Mouse (Mus musculus): Measurements from ENCODE around the gene Srgap2. TPM values are rescaled to one million over a fixed set of nuclear protein-coding genes. Genes with fewer than 3 reads are reported as not detected.

Srgap2 gene
- total and polyA plus RNA-seq, 2 experiments from 2014 or later, result 5.9 to 18.1 TPM

DNA sequence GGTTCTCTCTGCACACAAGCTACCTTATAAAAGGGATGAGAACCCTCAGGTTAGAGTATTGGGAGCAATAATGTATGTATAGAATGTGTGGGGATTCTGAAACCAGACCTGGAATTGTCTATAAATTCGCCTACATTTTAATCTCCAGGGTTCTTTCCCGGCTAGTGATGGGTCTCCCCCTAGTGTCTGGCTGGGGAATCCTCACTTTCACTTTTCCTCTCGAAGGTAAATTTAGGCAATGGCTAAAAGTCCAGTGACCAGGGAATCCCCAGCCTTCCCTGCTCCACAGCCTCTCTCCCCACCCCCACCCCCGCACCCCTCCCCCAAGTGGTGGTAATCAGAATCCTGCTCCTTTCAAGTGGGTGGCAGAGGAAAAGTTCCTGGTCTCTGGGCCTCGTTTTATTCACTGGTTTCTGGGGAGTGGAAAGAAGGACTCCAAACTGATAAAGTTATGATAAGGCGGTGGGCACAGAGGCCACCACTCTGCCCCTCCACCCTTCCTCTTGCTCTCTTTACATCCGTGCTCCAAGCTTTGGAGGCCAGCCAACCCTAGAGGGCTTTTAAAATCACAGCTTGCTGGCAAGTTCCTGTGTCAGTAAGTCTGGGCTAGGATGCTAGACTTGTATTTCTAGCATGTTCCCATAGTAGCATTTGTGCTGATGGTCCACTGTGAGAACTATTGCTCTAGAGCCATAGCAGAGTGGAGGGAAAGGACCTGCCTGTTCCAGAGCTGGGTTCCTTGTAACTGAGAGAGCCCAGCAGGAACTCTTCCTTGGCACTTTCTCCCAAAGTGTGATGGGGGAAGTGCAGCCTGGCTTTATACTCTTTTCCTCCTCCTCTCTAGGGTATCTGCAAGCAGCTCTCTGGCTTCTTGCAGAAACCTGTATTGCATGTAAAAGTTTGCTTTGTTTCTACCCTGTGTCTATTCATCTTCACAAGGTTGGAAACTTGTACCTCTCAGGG is 280.4 kb downstream of the Srgap2 start:
- Histone ChIP-seq H3K4me2 (ENCODE audit: low read depth, low read length) (peak overlapping the region; percentile 99), H3K9me3 (replicated peaks; ENCODE audit: control insufficient read depth, low read length) (no peaks in the 10 kb centered on the region), H3K27me3 (ENCODE audit: control insufficient read depth, insufficient read depth, low read length) (peaks cover 11% of the 10 kb centered on the region; the same call in 1 of the 2 replicates), H3K4me1 (ENCODE audit: control insufficient read depth, insufficient read depth) (peaks cover 6% of the 10 kb centered on the region; the same call in 1 of the 2 replicates), H3K9ac (replicated peaks; ENCODE audit: low read depth, low read length) (peak overlapping the region; percentile 32; the same call in 1 of the 2 replicates), H3K4me3 (ENCODE audit: low read depth, low read length) (peak overlapping the region; percentile 77), H3K27ac (ENCODE audit: low read depth) (no peak overlapping the region), H3K36me3 (replicated peaks; ENCODE audit: control insufficient read depth, insufficient read depth, low read length) (no peaks in the 10 kb centered on the region)
- DNase-seq (ENCODE audit: low spot score), result peak; percentile 72
- 1% methylated on average over 7 of the region's 7 CpGs for WGBS
- TF ChIP-seq CTCF (IDR thresholded peaks at IDR 0.05; ENCODE audit: low read depth), result peak; percentile 73
- peak; percentile 22; the same call in 1 of the 2 replicates for TF ChIP-seq EP300 (IDR thresholded peaks at IDR 0.05; ENCODE audit: low read depth)
- ATAC-seq (ENCODE audit: insufficient read depth, low read depth), result peak; percentile 47

- H3K9me3 ChIP-seq (replicated peaks; ENCODE audit: control insufficient read depth, low read length), result no peaks in the 10 kb centered on the region
- 8% methylated on average over 9 of the region's 9 CpGs for WGBS
- no peak for TF ChIP-seq EP300 (IDR thresholded peaks at IDR 0.05; ENCODE audit: low read depth)
- TF ChIP-seq CTCF (IDR thresholded peaks at IDR 0.05; ENCODE audit: low read depth), result peak; percentile 36
- peak; percentile 57 for ATAC-seq (ENCODE audit: insufficient read depth, low read depth)
- H3K27ac ChIP-seq (ENCODE audit: low read depth), result no peak overlapping the region
- H3K4me3 ChIP-seq (ENCODE audit: low read depth, low read length), result peak overlapping the region; percentile 77
- peaks cover 6% of the 10 kb centered on the region; the same call in 1 of the 2 replicates for H3K4me1 ChIP-seq (ENCODE audit: control insufficient read depth, insufficient read depth)
- peak overlapping the region; percentile 99 for H3K4me2 ChIP-seq (ENCODE audit: low read depth, low read length)
- no peaks in the 10 kb centered on the region for H3K36me3 ChIP-seq (replicated peaks; ENCODE audit: control insufficient read depth, insufficient read depth, low read length)
- peaks cover 11% of the 10 kb centered on the region; the same call in 1 of the 2 replicates for H3K27me3 ChIP-seq (ENCODE audit: control insufficient read depth, insufficient read depth, low read length)
- DNase-seq (ENCODE audit: low spot score), result no peak
- 0 out of 2 replicates have a peak overlapping the region, but pooled peaks have one; percentile 59 for H3K9ac ChIP-seq (replicated peaks; ENCODE audit: low read depth, low read length)
These were observed 281.2 kb downstream of the Srgap2 start for GRCm38 (mm10) chr1:131245926-131246325.

DNA sequence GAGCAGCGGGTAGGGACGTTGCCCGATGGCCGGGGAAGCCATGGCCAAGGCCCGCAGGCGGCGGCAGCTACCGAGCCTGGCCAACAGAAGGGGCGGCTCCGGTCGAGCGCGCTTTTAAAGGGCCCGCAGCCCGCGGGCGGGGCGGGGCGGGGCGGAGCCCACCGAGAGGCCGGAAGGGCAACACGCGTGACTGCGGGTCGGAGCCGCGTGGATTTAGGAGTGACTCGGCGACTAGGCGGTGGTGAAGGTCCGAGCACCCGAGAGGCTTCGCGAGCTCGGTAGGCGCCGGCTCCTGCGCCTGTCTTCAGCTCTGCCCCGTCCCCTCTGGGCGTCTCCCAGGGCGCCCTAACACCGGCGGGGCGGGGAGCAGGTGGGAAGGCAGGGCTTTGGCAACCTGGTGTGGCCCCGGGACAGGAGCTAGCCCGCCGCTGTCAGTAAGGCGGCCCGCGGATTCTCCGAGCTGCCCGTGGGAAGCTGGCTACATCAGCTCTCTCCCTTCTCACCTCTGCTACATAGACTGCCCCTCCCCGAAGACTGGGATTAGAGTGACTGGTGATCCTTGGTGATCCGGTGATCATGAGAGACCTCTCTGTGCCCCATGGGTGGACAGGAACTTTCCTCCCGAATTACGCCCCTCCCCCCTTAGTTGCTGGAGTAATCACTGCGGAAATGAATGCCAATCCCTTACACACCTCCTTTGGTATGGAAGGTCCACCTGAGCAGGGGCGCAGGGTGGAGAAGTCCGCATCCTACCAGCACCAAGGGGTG is 281.9 kb downstream of the Srgap2 start, which contains the start of gene Rassf5:
Gene Rassf5 (minus strand): TSS at position 170 of the 768 bp plus-strand sequence.
- under 1% methylated on average over 56 of the region's 60 CpGs for WGBS
- TF ChIP-seq EP300 (IDR thresholded peaks at IDR 0.05; ENCODE audit: low read depth) (no peak), CTCF (IDR thresholded peaks at IDR 0.05; ENCODE audit: low read depth) (no peak; the same call in 1 of the 2 replicates)
- 0 out of 2 replicates have a peak within 1 kb of the TSS, but pooled peaks have one; percentile 39 for H3K27ac ChIP-seq (ENCODE audit: low read depth)

GRCm38 (mm10) chr1:131244536-131245088 is 282.5 kb downstream of the Srgap2 start:
- Histone ChIP-seq H3K27ac (ENCODE audit: low read depth) (no peak overlapping the region), H3K9ac (replicated peaks; ENCODE audit: low read depth, low read length) (peak overlapping the region; percentile 59), H3K27me3 (ENCODE audit: control insufficient read depth, insufficient read depth, low read length) (peaks cover 11% of the 10 kb centered on the region; the same call in 1 of the 2 replicates), H3K4me3 (ENCODE audit: low read depth, low read length) (peak overlapping the region; percentile 77), H3K4me1 (ENCODE audit: control insufficient read depth, insufficient read depth) (peaks cover 10% of the 10 kb centered on the region), H3K36me3 (replicated peaks; ENCODE audit: control insufficient read depth, insufficient read depth, low read length) (no peaks in the 10 kb centered on the region), H3K9me3 (replicated peaks; ENCODE audit: control insufficient read depth, low read length) (no peaks in the 10 kb centered on the region), H3K4me2 (ENCODE audit: low read depth, low read length) (peak overlapping the region; percentile 99)
- 2% methylated on average over 57 of the region's 57 CpGs for WGBS
- ATAC-seq (ENCODE audit: insufficient read depth, low read depth) (peak; percentile 16), DNase-seq (ENCODE audit: low spot score) (no peak)
- TF ChIP-seq EP300 (IDR thresholded peaks at IDR 0.05; ENCODE audit: low read depth) (no peak), CTCF (IDR thresholded peaks at IDR 0.05; ENCODE audit: low read depth) (no peak)

More for the DNA sequence above, 281.9 kb downstream of the Srgap2 start, which contains the start of gene Rassf5:
- Histone ChIP-seq H3K36me3 (replicated peaks; ENCODE audit: control insufficient read depth, insufficient read depth, low read length) (no peaks in the 10 kb centered on the region), H3K27me3 (ENCODE audit: control insufficient read depth, insufficient read depth, low read length) (peaks cover 11% of the 10 kb centered on the region; the same call in 1 of the 2 replicates), H3K9me3 (replicated peaks; ENCODE audit: control insufficient read depth, low read length) (no peaks in the 10 kb centered on the region), H3K4me3 (ENCODE audit: low read depth, low read length) (peak within 1 kb of the TSS; percentile 77), H3K4me2 (ENCODE audit: low read depth, low read length) (peak within 1 kb of the TSS; percentile 99), H3K4me1 (ENCODE audit: control insufficient read depth, insufficient read depth) (peaks cover 6% of the 10 kb centered on the region; the same call in 1 of the 2 replicates), H3K9ac (replicated peaks; ENCODE audit: low read depth, low read length) (peak within 1 kb of the TSS; percentile 59)
- ATAC-seq (ENCODE audit: insufficient read depth, low read depth), result peak; percentile 55
- no peak for DNase-seq (ENCODE audit: low spot score)

GRCm38 (mm10) chr1:131242956-131243355 is 284.2 kb downstream of the Srgap2 start:
- Histone ChIP-seq H3K36me3 (replicated peaks; ENCODE audit: control insufficient read depth, insufficient read depth, low read length) (no peaks in the 10 kb centered on the region), H3K9ac (replicated peaks; ENCODE audit: low read depth, low read length) (no peak overlapping the region), H3K4me2 (ENCODE audit: low read depth, low read length) (no peak overlapping the region), H3K4me1 (ENCODE audit: control insufficient read depth, insufficient read depth) (peaks cover 17% of the 10 kb centered on the region), H3K9me3 (replicated peaks; ENCODE audit: control insufficient read depth, low read length) (no peaks in the 10 kb centered on the region), H3K27me3 (ENCODE audit: control insufficient read depth, insufficient read depth, low read length) (peaks cover 11% of the 10 kb centered on the region; the same call in 1 of the 2 replicates), H3K4me3 (ENCODE audit: low read depth, low read length) (no peak overlapping the region), H3K27ac (ENCODE audit: low read depth) (no peak overlapping the region)
- DNase-seq (ENCODE audit: low spot score) (no peak), ATAC-seq (ENCODE audit: insufficient read depth, low read depth) (no peak)
- WGBS, result 65% methylated on average over 6 of the region's 6 CpGs
- no peak for TF ChIP-seq EP300 (IDR thresholded peaks at IDR 0.05; ENCODE audit: low read depth)
- TF ChIP-seq CTCF (IDR thresholded peaks at IDR 0.05; ENCODE audit: low read depth), result no peak
